In the genomic region with DNA sequence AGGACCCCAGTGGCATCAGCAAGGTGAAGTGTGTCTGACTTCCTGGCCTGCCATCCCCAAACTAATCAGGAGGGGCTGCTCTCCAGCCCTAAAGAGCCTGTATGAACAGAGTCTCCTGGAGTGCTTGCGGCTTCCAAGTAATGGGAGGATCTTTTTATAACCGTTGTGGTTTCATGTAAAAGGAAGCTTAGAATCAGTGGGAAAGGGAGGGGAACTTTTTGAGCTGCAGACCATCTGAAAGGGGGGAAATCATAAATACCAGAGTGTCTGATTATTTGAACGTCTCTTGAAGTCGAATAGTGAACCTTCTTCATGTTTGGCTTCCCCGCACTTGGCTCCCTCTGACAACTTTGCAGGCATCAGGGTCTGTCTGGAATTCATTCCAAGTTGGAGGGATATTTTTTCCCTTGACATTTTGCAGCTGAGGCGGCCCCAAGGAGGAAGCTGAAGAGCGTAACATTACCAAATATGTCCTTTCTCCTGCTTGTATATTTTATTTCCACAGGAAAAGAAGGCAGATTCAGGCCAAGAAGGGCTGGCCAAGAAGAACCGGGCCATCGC, we compare ENCODE assay signal across 10 mouse cellular contexts.
DNase-seq lines count a peak whose midpoint lies in the region; ATAC-seq and TF ChIP-seq lines count a peak whose summit lies in the region.
"Had no signal": no experiment of that assay in that cellular context is flagged by ENCODE, and none has a peak within 500 bp of the region (broad histone marks: within the 10 kb centered on the region; RNA-seq: fewer than 3 reads in every experiment).

No protein-coding gene starts in this region.

- TF ChIP-seq CTCF in heart, adult 2 months (IDR thresholded peaks at IDR 0.05): no peak

- no peak for TF ChIP-seq POLR2A in heart, adult 2 months (IDR thresholded peaks at IDR 0.05; ENCODE audit: insufficient read depth, low read depth, low read length)

- TF ChIP-seq EP300 in heart, adult 2 months (IDR thresholded peaks at IDR 0.05; ENCODE audit: insufficient read depth, low read depth, low read length): no peak

- no peak overlapping the region for H3K4me3 ChIP-seq in liver, embryonic 12.5 days
- no peak overlapping the region for H3K4me3 ChIP-seq in heart, adult 2 months
- H3K4me3 ChIP-seq in midbrain, embryonic 16.5 days (ENCODE audit: low read depth, low read length): no peak overlapping the region
- H3K4me3 ChIP-seq: liver, embryonic 13.5 days had no signal

- intact Hi-C loops in heart, adult 2 months (cut with DNase I): no loop called here

- no peaks in the 10 kb centered on the region for H3K79me2 ChIP-seq in heart, adult 2 months (replicated peaks; ENCODE audit: control insufficient read depth, insufficient read depth, low read length)

- ATAC-seq in liver, embryonic 12.5 days: no peak
- ATAC-seq in midbrain, embryonic 16.5 days: no peak

- peak; percentile 7 for DNase-seq in liver
- peak; percentile 33 to 56 for DNase-seq in heart, adult 2 months
- DNase-seq in kidney, adult 9 months: peak; percentile 51
- DNase-seq in right cerebral cortex, postnatal 25 days: peak; percentile 18
- DNase-seq in layer of hippocampus, postnatal 10 days (ENCODE audit: low spot score in 2 of 2): no peak
- no peak for DNase-seq in T-cell, adult 2 months (ENCODE audit: low spot score)
- DNase-seq: liver, embryonic 13.5 days; retina, postnatal 1 day had no signal

- H3K4me1 ChIP-seq in liver, embryonic 12.5 days: no peaks in the 10 kb centered on the region
- H3K4me1 ChIP-seq in heart, adult 2 months (ENCODE audit: control insufficient read depth, insufficient read depth, low read length): peaks cover 4% of the 10 kb centered on the region
- H3K4me1 ChIP-seq in midbrain, embryonic 16.5 days (ENCODE audit: control insufficient read depth, insufficient read depth, low read length): no peaks in the 10 kb centered on the region
- H3K4me1 ChIP-seq: liver, embryonic 13.5 days had no signal

- H3K36me3 ChIP-seq in liver, embryonic 12.5 days: no peaks in the 10 kb centered on the region
- peaks cover 3% of the 10 kb centered on the region; the same call in 1 of the 2 replicates for H3K36me3 ChIP-seq in heart, adult 2 months (ENCODE audit: control insufficient read depth, insufficient read depth, low read length)
- no peaks in the 10 kb centered on the region for H3K36me3 ChIP-seq in midbrain, embryonic 16.5 days (ENCODE audit: control insufficient read depth, insufficient read depth, low read length)
- H3K36me3 ChIP-seq: liver, embryonic 13.5 days had no signal

- H3K9me3 ChIP-seq in liver, embryonic 12.5 days (replicated peaks): no peaks in the 10 kb centered on the region
- no peaks in the 10 kb centered on the region; the same call in 1 of the 2 replicates for H3K9me3 ChIP-seq in midbrain, embryonic 16.5 days (replicated peaks; ENCODE audit: control insufficient read depth, low read length, poor library complexity, severe bottlenecking)
- H3K9me3 ChIP-seq: liver, embryonic 13.5 days had no signal

- 59% methylated on average over 9 of the region's 9 CpGs for WGBS in liver, embryonic 12.5 days (ENCODE audit: insufficient replicate concordance)
- 27% methylated on average over 9 of the region's 9 CpGs for WGBS in heart, adult 2 months
- 87% methylated on average over 9 of the region's 9 CpGs for WGBS in midbrain, embryonic 16.5 days

- no peak overlapping the region for H3K9ac ChIP-seq in liver, embryonic 12.5 days
- no peak overlapping the region for H3K9ac ChIP-seq in heart, adult 2 months (ENCODE audit: low read depth, low read length)
- H3K9ac ChIP-seq in midbrain, embryonic 16.5 days (ENCODE audit: low read depth, low read length): no peak overlapping the region
- H3K9ac ChIP-seq: liver, embryonic 13.5 days had no signal

- no peaks in the 10 kb centered on the region for H3K27me3 ChIP-seq in liver, embryonic 12.5 days (replicated peaks)
- no peaks in the 10 kb centered on the region for H3K27me3 ChIP-seq in heart, adult 2 months (ENCODE audit: control insufficient read depth, insufficient read depth, low read length)
- H3K27me3 ChIP-seq in midbrain, embryonic 16.5 days (ENCODE audit: control insufficient read depth, insufficient read depth, low read depth, low read length): no peaks in the 10 kb centered on the region
- H3K27me3 ChIP-seq: liver, embryonic 13.5 days had no signal

- no peak overlapping the region for H3K27ac ChIP-seq in liver, embryonic 12.5 days
- peak overlapping the region; percentile 71 for H3K27ac ChIP-seq in heart, adult 2 months
- no peak overlapping the region for H3K27ac ChIP-seq in midbrain, embryonic 16.5 days (ENCODE audit: low read length)
- H3K27ac ChIP-seq: liver, embryonic 13.5 days had no signal

- H3K4me2 ChIP-seq in liver, embryonic 12.5 days: no peak overlapping the region
- H3K4me2 ChIP-seq in midbrain, embryonic 16.5 days (ENCODE audit: low read length): no peak overlapping the region
- H3K4me2 ChIP-seq: liver, embryonic 13.5 days had no signal

Comparison
In these comparisons a context has a peak if more than half of its experiments do, and no peak if none do; other contexts are left out.
1. DNase-seq: peak in liver (single experiment), heart, adult 2 months (2 of 2), kidney, adult 9 months (single experiment) and right cerebral cortex, postnatal 25 days (single experiment); none in layer of hippocampus, postnatal 10 days (0 of 2) and T-cell, adult 2 months (single experiment).